ENCODE assay signal across 27 mouse cellular contexts in genomic region chr3:54244729-54245465, GRCm38 (mm10).
"Had no signal": no experiment of that assay in that cellular context is flagged by ENCODE, and none has a peak within 500 bp of the region (broad histone marks: within the 10 kb centered on the region; RNA-seq: fewer than 3 reads in every experiment).

No protein-coding gene starts in this region.

- H3K36me3 ChIP-seq: heart, embryonic 10.5 days; heart, embryonic 13.5 days; heart, embryonic 15.5 days; hindbrain, embryonic 12.5 days; limb, embryonic 10.5 days; limb, embryonic 12.5 days; liver, embryonic 13.5 days; liver, embryonic 15.5 days had no signal

- H3K4me1 ChIP-seq: heart, embryonic 10.5 days; heart, embryonic 13.5 days; heart, embryonic 15.5 days; hindbrain, embryonic 12.5 days; limb, embryonic 10.5 days; limb, embryonic 12.5 days; liver, embryonic 13.5 days; liver, embryonic 15.5 days had no signal

- DNase-seq: gastrocnemius, adult 2 months; gastrocnemius, postnatal 10 days; gastrocnemius, postnatal 25 days; heart, adult 18-20 months; heart, postnatal 14 days; heart, postnatal 36 days; kidney, adult 18-20 months; kidney, adult 8-10 months; kidney, postnatal 10 days; kidney, postnatal 25 days; kidney, postnatal 4 days; liver; liver, embryonic 13.5 days; liver, postnatal 0 days had no signal

- H3K4me2 ChIP-seq: heart, embryonic 13.5 days; heart, embryonic 15.5 days; hindbrain, embryonic 12.5 days; hindbrain, embryonic 14.5 days; limb, embryonic 12.5 days; liver, embryonic 11.5 days; liver, embryonic 13.5 days; liver, embryonic 15.5 days had no signal

- ATAC-seq: hindbrain, embryonic 16.5 days; inflammation-experienced regulatory T-cells, adult 6 months; liver, postnatal 0 days had no signal

- H3K9ac ChIP-seq: heart, embryonic 13.5 days; heart, embryonic 15.5 days; hindbrain, embryonic 12.5 days; hindbrain, embryonic 14.5 days; limb, embryonic 12.5 days; liver, embryonic 13.5 days; liver, embryonic 15.5 days; liver, postnatal 0 days had no signal

- H3K27me3 ChIP-seq: heart, embryonic 13.5 days; heart, embryonic 15.5 days; hindbrain, embryonic 12.5 days; limb, embryonic 12.5 days; liver, embryonic 13.5 days; liver, embryonic 15.5 days had no signal

- H3K9me3 ChIP-seq: heart, embryonic 10.5 days; heart, embryonic 13.5 days; heart, embryonic 15.5 days; limb, embryonic 10.5 days; liver, embryonic 13.5 days; liver, embryonic 15.5 days had no signal

- H3K4me3 ChIP-seq: gastrocnemius, adult 2 months; heart, embryonic 10.5 days; heart, embryonic 13.5 days; heart, embryonic 15.5 days; hindbrain, embryonic 12.5 days; layer of hippocampus, adult 2 months; left cerebral cortex, adult 2 months; limb, embryonic 10.5 days; limb, embryonic 12.5 days; liver, embryonic 13.5 days; liver, embryonic 15.5 days had no signal

- H3K27ac ChIP-seq: gastrocnemius, adult 2 months; heart, embryonic 10.5 days; heart, embryonic 13.5 days; heart, embryonic 15.5 days; hindbrain, embryonic 12.5 days; hindbrain, embryonic 14.5 days; left cerebral cortex, adult 2 months; limb, embryonic 10.5 days; limb, embryonic 12.5 days; liver, embryonic 13.5 days; liver, embryonic 15.5 days had no signal
